Mouse (Mus musculus): Measurements from ENCODE around the gene Chmp4b. TPM values are rescaled to one million over a fixed set of nuclear protein-coding genes. Genes with fewer than 3 reads are reported as not detected.

Chmp4b gene
- polyA plus RNA-seq, 1 experiment from 2014 or later, result 22.4 TPM

DNA sequence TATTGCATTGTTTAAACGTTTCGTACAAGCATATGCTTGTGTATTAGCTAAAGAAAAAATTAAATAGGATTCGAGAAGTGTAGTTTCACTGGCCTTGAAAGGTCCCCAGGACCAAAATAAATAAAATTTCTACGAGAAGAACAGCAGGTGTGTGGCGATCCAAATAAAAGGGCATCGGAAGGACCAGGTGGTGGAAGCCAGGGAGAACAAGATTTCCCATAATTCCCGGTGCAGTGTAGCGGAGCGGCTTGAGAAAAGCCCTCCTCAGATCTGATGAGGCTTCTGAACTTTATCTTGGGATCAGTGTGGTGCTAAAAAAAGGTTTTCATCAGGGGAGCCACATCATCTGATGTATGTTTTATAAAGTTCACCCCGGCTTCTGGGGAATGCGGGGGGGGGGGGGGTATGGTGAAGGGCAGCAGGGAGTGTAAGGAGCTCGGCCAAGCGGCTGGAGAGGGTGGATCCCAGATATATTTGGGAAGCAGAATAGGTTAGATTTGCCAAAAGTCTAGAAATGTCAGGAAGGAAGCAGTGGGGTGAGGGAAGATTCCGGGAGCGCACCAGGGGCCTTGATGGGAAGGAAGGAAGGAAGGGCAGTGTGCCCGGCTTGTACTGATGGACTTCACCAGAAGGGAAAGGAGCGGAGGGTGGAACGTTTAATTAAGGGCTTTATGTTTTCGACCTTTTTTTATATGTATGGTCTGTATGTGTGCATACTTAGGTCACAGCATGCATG, 36.5 kb upstream of the Chmp4b start:
- Histone ChIP-seq H3K4me1 (ENCODE audit: control insufficient read depth, insufficient read depth, low read length) (peaks cover 8% of the 10 kb centered on the region; the same call in 1 of the 2 replicates), H3K9me3 (replicated peaks; ENCODE audit: control insufficient read depth, low read length) (no peaks in the 10 kb centered on the region), H3K36me3 (ENCODE audit: control insufficient read depth, insufficient read depth, low read length) (no peaks in the 10 kb centered on the region), H3K9ac (ENCODE audit: low read length) (no peak overlapping the region), H3K27ac (ENCODE audit: low read depth, low read length) (no peak overlapping the region), H3K4me2 (ENCODE audit: low read length) (0 out of 2 replicates have a peak overlapping the region, but pooled peaks have one; percentile 73), H3K27me3 (replicated peaks; ENCODE audit: control insufficient read depth, insufficient read depth, low read length) (no peaks in the 10 kb centered on the region), H3K4me3 (ENCODE audit: low read depth, low read length) (no peak overlapping the region)
- WGBS, result 79% methylated on average over 19 of the region's 19 CpGs
- DNase-seq (ENCODE audit: low spot score) (peak; percentile 11), ATAC-seq (no peak)

DNA sequence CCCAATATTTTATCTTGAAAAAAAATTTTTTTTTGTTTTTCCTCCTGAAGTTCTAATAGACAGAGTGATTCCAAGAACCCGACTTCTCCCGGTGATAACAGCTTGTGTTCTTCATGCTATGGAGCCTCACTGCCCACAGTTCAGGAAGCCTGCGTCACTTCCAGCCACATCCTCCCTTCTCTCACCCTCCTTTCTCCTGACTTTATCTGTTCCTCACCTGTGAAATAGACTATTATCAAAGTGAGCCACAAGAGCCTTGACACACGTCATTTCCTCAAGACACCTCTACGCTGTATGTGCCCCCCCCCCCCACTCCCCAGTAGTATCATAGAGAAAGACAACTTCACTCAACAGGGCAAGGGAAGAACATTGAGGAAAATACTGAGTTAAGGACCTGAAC, 35.8 kb upstream of the Chmp4b start:
- H3K4me1 ChIP-seq (ENCODE audit: control insufficient read depth, insufficient read depth, low read length), result peaks cover 8% of the 10 kb centered on the region; the same call in 1 of the 2 replicates
- H3K27ac ChIP-seq (ENCODE audit: low read depth, low read length), result no peak overlapping the region
- H3K36me3 ChIP-seq (ENCODE audit: control insufficient read depth, insufficient read depth, low read length), result no peaks in the 10 kb centered on the region
- DNase-seq (ENCODE audit: low spot score) (no peak), ATAC-seq (no peak)
- H3K9me3 ChIP-seq (replicated peaks; ENCODE audit: control insufficient read depth, low read length), result no peaks in the 10 kb centered on the region
- H3K4me2 ChIP-seq (ENCODE audit: low read length), result no peak overlapping the region
- no peaks in the 10 kb centered on the region for H3K27me3 ChIP-seq (replicated peaks; ENCODE audit: control insufficient read depth, insufficient read depth, low read length)
- H3K4me3 ChIP-seq (ENCODE audit: low read depth, low read length), result no peak overlapping the region
- H3K9ac ChIP-seq (ENCODE audit: low read length), result no peak overlapping the region
- WGBS, result 97% methylated on average over 5 of the region's 5 CpGs

DNA sequence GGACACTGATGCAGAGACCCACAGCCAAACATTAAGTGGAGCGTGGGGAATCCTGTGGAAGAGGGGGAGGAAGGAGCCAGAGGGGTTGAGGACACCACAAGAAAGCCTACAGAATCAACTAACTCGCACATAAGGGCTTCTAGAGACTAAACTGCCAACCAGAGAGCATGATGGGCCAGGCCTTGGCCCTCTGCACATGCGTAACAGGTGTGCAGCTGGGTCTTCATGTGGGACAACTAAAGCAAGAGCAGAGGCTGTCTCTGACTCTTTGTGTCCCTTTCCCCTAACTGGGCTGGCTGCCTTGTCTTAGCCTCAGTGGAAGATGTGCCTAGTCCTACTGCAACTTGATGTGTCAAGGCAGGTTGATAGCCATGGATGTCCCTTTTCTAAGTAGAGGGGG, 34.4 kb upstream of the Chmp4b start:
- no peak for DNase-seq (ENCODE audit: low spot score)
- H3K27me3 ChIP-seq (replicated peaks; ENCODE audit: control insufficient read depth, insufficient read depth, low read length), result no peaks in the 10 kb centered on the region
- no peak overlapping the region for H3K27ac ChIP-seq (ENCODE audit: low read depth, low read length)
- 0 out of 2 replicates have a peak, but pooled peaks cover 4% of the 10 kb centered on the region for H3K36me3 ChIP-seq (ENCODE audit: control insufficient read depth, insufficient read depth, low read length)
- H3K4me3 ChIP-seq (ENCODE audit: low read depth, low read length), result no peak overlapping the region
- H3K9me3 ChIP-seq (replicated peaks; ENCODE audit: control insufficient read depth, low read length), result no peaks in the 10 kb centered on the region
- no peak overlapping the region for H3K4me2 ChIP-seq (ENCODE audit: low read length)
- ATAC-seq, result no peak
- H3K4me1 ChIP-seq (ENCODE audit: control insufficient read depth, insufficient read depth, low read length), result peaks cover 8% of the 10 kb centered on the region; the same call in 1 of the 2 replicates
- H3K9ac ChIP-seq (ENCODE audit: low read length), result no peak overlapping the region
- WGBS, result 94% methylated on average over 3 of the region's 3 CpGs

DNA sequence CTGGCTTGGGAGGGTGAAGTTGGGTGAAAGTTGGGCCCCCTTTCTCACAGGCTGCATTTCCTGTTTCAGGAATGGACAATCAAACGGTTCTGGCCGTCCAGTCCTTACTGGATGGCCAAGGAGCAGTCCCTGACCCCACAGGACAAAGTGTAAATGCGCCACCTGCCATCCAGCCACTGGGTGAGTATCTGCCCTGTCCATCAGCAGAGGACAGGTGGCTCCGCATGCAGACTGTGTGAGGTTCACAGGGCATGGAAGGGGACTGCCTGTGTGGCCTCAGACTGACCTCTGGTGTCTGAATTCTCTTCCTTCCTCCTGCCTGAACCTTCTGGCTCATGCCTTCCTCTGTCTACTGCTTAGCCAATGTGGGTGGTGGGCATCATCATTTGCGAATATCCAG, 29.8 kb upstream of the Chmp4b start:
- no peak overlapping the region for H3K9ac ChIP-seq (ENCODE audit: low read length)
- no peaks in the 10 kb centered on the region for H3K4me1 ChIP-seq (ENCODE audit: control insufficient read depth, insufficient read depth, low read length)
- no peak for DNase-seq (ENCODE audit: low spot score)
- H3K9me3 ChIP-seq (replicated peaks; ENCODE audit: control insufficient read depth, low read length), result 0 out of 2 replicates have a peak, but pooled peaks cover 4% of the 10 kb centered on the region
- no peak overlapping the region for H3K27ac ChIP-seq (ENCODE audit: low read depth, low read length)
- WGBS, result 87% methylated on average over 5 of the region's 5 CpGs
- H3K4me3 ChIP-seq (ENCODE audit: low read depth, low read length), result no peak overlapping the region
- H3K36me3 ChIP-seq (ENCODE audit: control insufficient read depth, insufficient read depth, low read length), result peaks cover 28% of the 10 kb centered on the region
- H3K27me3 ChIP-seq (replicated peaks; ENCODE audit: control insufficient read depth, insufficient read depth, low read length), result no peaks in the 10 kb centered on the region
- ATAC-seq, result no peak
- no peak overlapping the region for H3K4me2 ChIP-seq (ENCODE audit: low read length)

DNA sequence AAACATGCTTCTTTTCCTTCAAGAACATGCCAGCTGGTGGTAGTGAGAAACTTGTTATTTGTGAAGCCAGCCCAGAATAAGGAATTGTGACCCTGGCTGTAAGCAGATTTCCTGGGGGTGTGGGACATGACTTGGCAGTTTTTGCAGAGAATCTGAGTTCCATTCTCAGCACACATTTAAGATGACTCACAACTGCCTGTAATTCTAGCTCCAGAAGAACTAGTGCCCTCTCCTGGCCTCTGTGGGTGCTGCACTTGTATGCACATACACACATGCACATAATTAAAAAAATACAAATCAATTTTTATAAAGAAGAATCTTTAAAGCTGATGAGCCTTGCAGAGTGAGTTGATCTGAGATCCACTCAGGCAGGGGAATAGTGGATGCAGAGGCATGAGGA, 27.4 kb upstream of the Chmp4b start:
- Histone ChIP-seq H3K9me3 (replicated peaks; ENCODE audit: control insufficient read depth, low read length) (0 out of 2 replicates have a peak, but pooled peaks cover 4% of the 10 kb centered on the region), H3K27me3 (replicated peaks; ENCODE audit: control insufficient read depth, insufficient read depth, low read length) (no peaks in the 10 kb centered on the region), H3K4me3 (ENCODE audit: low read depth, low read length) (no peak overlapping the region), H3K9ac (ENCODE audit: low read length) (no peak overlapping the region), H3K4me2 (ENCODE audit: low read length) (no peak overlapping the region), H3K36me3 (ENCODE audit: control insufficient read depth, insufficient read depth, low read length) (peaks cover 37% of the 10 kb centered on the region), H3K27ac (ENCODE audit: low read depth, low read length) (no peak overlapping the region), H3K4me1 (ENCODE audit: control insufficient read depth, insufficient read depth, low read length) (no peaks in the 10 kb centered on the region)
- DNase-seq (ENCODE audit: low spot score), result no peak
- no peak for ATAC-seq

DNA sequence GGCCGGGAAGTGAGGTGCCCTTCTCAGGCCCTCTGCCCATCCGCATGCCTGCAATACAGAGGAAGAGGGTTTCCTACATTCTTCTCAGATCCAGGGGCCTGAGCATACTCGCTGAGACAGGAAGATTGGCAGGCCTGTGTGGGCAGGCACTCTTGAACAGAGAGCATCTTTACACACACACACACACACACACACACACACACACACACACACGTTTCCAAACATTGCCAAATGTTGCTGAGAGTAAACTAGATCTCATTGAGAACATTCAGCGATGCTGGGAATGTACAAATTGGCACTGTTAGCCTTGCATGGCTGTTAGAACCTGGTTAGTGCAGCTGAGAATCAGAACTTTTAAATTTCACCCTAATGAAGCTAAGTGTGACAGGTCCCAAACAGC, 21.0 kb upstream of the Chmp4b start:
- no peaks in the 10 kb centered on the region for H3K9me3 ChIP-seq (replicated peaks; ENCODE audit: control insufficient read depth, low read length)
- ATAC-seq (no peak), DNase-seq (ENCODE audit: low spot score) (no peak)
- no peaks in the 10 kb centered on the region for H3K4me1 ChIP-seq (ENCODE audit: control insufficient read depth, insufficient read depth, low read length)
- peaks cover 53% of the 10 kb centered on the region for H3K36me3 ChIP-seq (ENCODE audit: control insufficient read depth, insufficient read depth, low read length)
- no peak overlapping the region for H3K4me2 ChIP-seq (ENCODE audit: low read length)
- no peak overlapping the region for H3K9ac ChIP-seq (ENCODE audit: low read length)
- WGBS, result 82% methylated on average over 5 of the region's 5 CpGs
- no peak overlapping the region for H3K27ac ChIP-seq (ENCODE audit: low read depth, low read length)
- H3K4me3 ChIP-seq (ENCODE audit: low read depth, low read length), result no peak overlapping the region
- H3K27me3 ChIP-seq (replicated peaks; ENCODE audit: control insufficient read depth, insufficient read depth, low read length), result no peaks in the 10 kb centered on the region

DNA sequence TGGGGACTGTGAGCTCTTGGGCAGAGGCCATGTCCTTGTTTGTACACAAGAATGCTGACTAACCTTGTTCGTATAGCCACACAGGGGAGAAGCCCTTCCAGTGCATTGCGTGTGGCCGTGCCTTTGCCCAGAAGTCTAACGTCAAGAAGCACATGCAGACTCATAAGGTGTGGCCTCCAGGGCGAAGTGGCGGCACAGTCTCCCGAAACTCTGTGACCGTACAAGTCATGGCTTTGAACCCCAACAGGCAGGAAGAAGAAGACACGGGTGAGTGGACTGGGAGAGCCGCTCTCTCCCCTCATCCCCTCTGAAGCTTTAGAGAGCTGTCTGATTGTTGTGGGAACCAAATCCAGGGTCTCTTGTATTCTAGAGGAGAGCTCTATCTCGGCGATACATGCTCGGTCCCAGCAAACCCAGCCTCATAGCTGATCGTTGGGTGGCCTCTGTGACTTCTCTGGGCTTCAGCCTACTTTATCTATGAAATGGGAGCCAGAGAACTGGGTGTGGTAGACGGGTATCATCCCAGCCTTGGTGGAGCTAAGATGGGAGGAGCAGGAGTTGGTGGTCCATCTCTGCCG, 19.2 kb upstream of the Chmp4b start:
- 93% methylated on average over 16 of the region's 16 CpGs for WGBS
- ATAC-seq (no peak), DNase-seq (ENCODE audit: low spot score) (no peak)
- Histone ChIP-seq H3K4me2 (ENCODE audit: low read length) (no peak overlapping the region), H3K27me3 (replicated peaks; ENCODE audit: control insufficient read depth, insufficient read depth, low read length) (no peaks in the 10 kb centered on the region), H3K9ac (ENCODE audit: low read length) (no peak overlapping the region), H3K9me3 (replicated peaks; ENCODE audit: control insufficient read depth, low read length) (no peaks in the 10 kb centered on the region), H3K4me3 (ENCODE audit: low read depth, low read length) (no peak overlapping the region), H3K27ac (ENCODE audit: low read depth, low read length) (no peak overlapping the region), H3K36me3 (ENCODE audit: control insufficient read depth, insufficient read depth, low read length) (peaks cover 55% of the 10 kb centered on the region), H3K4me1 (ENCODE audit: control insufficient read depth, insufficient read depth, low read length) (no peaks in the 10 kb centered on the region)

DNA sequence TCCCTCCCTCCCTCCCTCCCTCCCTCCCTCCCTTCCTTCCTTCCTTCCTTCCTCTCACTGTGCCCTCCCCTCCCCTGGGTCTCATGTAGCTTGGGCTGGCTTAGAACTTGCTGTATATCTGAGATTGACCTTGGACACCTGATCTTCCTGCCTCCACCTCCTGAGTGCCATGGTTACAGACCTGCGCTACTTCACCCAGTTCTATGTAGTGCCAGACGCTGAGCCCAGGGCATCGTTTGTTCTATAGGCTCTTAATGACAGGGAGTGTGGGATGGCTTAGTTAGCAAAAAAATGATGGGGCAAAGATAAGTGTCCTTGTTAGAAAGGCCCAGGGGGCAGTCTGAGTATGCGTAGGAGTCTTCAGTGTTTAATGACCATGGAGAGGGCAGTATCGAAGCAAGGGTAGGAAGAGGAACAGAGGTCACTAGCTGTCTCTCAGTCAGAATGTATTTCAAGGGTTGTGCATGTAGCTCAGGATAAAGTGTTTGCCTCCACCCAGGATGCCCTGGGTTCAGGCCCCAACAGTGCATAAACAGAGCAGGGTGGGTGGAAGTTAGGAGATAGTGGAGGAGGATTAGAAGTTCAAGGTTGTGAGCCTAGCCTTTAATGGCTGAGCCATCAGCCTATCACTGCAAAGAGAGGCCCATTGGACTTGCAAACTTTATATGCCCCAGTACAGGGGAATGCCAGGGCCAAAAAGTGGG, 18.3 kb upstream of the Chmp4b start:
- H3K4me1 ChIP-seq (ENCODE audit: control insufficient read depth, insufficient read depth, low read length), result no peaks in the 10 kb centered on the region
- H3K4me3 ChIP-seq (ENCODE audit: low read depth, low read length), result no peak overlapping the region
- no peak overlapping the region for H3K4me2 ChIP-seq (ENCODE audit: low read length)
- no peak for DNase-seq (ENCODE audit: low spot score)
- no peaks in the 10 kb centered on the region for H3K9me3 ChIP-seq (replicated peaks; ENCODE audit: control insufficient read depth, low read length)
- H3K9ac ChIP-seq (ENCODE audit: low read length), result no peak overlapping the region
- H3K27me3 ChIP-seq (replicated peaks; ENCODE audit: control insufficient read depth, insufficient read depth, low read length), result no peaks in the 10 kb centered on the region
- WGBS, result 91% methylated on average over 5 of the region's 5 CpGs
- peaks cover 60% of the 10 kb centered on the region for H3K36me3 ChIP-seq (ENCODE audit: control insufficient read depth, insufficient read depth, low read length)
- no peak for ATAC-seq
- no peak overlapping the region for H3K27ac ChIP-seq (ENCODE audit: low read depth, low read length)
